Mouse (Mus musculus) liver, postnatal 0 days (tissue): ENCODE measurements at regions not wholly inside any gene's neighbourhood (a gene's known extent, or its start where the extent isn't known, plus 50 kb on each side); places are given as distances from the start of the nearest gene placed in this dataset.

ENCODE experiments used
- ATAC-seq: fragments of 200-750 bp; cut with Nextera tagmentation; 2 replicates; pipeline ENCODE4 v1.8.0; 2017; ENCODE audit warnings: mild to moderate bottlenecking, moderate library complexity
- DNase-seq: peaks from one replicate; pipeline ENCODE4 v3.0.0-alpha.2; 2016
- H3K27ac ChIP-seq: fragments of 300-500 bp; sonication (generic); 2 replicates; pipeline ENCODE4 v1.5.1; 2014; ENCODE audit warnings: antibody characterized with exemption, moderate library complexity, mild to moderate bottlenecking, low read depth
- H3K27me3 ChIP-seq: fragments of 300-500 bp; sonication (generic); 2 replicates; pipeline ENCODE4 v1.6.1; 2014; ENCODE audit warnings: low read length, control low read depth, mixed read lengths; ENCODE audit not compliant: insufficient read depth
- H3K36me3 ChIP-seq: fragments of 300-500 bp; sonication (generic); replicated peaks from 2 replicates; pipeline ENCODE4 v1.6.1; 2014; ENCODE audit warnings: mild to moderate bottlenecking, control low read depth, low read length, moderate library complexity, mixed read lengths; ENCODE audit not compliant: insufficient read depth
- H3K4me1 ChIP-seq: fragments of 300-500 bp; sonication (generic); 2 replicates; pipeline ENCODE4 v1.6.1; 2014; ENCODE audit warnings: antibody characterized with exemption, mild to moderate bottlenecking, control low read depth; ENCODE audit not compliant: insufficient read depth
- H3K4me2 ChIP-seq: fragments of 300-500 bp; sonication (generic); 2 replicates; pipeline ENCODE4 v1.6.1; 2014; ENCODE audit warnings: low read depth, mild to moderate bottlenecking, low read length, moderate library complexity, mixed read lengths
- H3K4me3 ChIP-seq: fragments of 300-500 bp; sonication (generic); 2 replicates; pipeline ENCODE4 v1.5.1; 2014; ENCODE audit warnings: low read depth, low read length
- H3K9ac ChIP-seq: fragments of 300-500 bp; sonication (generic); replicated peaks from 2 replicates; pipeline ENCODE4 v1.6.1; 2014; ENCODE audit warnings: mild to moderate bottlenecking, moderate library complexity
- H3K9me3 ChIP-seq: fragments of 300-500 bp; sonication (generic); 2 replicates; pipeline ENCODE4 v1.6.1; 2016; ENCODE audit warnings: mild to moderate bottlenecking, control low read depth, low read length, mixed read lengths
- CTCF ChIP-seq: sonication (generic); IDR thresholded peaks from 2 replicates; pipeline ENCODE4 v1.5.1; 2016; ENCODE audit warnings: antibody characterized with exemption, low read depth
- EP300 ChIP-seq: IDR thresholded peaks from 2 replicates; pipeline ENCODE4 v1.6.1; 2016; ENCODE audit warnings: antibody characterized with exemption, low read depth, mild to moderate bottlenecking
- WGBS: fragments of 180-500 bp; shearing (Covaris S2); extraction: QIAGEN DNeasy Blood & Tissue Kit; methylation state at CpG from one replicate; pipeline ENCODE4 v1.1.7; 2014; ENCODE audit not compliant: insufficient replicate concordance; 5-methylcytosine and 5-hydroxymethylcytosine counted together

DNA sequence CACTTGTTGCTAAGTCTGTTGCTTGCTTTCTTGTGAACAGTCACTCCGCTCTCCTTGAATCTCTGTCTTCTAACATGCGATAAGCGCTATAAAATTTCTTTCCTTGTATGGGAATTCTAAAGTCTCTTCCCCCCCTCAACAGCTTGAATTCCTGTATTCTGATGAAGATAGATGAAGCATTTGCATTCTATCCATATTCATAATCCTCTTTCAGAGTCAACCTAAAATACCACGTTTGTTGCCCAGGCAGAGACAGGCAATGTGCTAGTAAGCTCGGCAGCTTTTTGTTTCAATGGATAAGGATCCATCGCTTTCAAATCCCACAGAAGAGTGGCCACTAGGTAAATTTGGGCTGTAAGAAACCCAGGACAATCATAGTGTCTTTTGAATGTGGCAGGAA, 268.5 kb upstream of the Adgrl2 start:
- no peak overlapping the region for H3K4me3 ChIP-seq
- no peak overlapping the region for H3K4me2 ChIP-seq
- no peak overlapping the region for H3K27ac ChIP-seq
- no peaks in the 10 kb centered on the region for H3K27me3 ChIP-seq
- no peak overlapping the region for H3K9ac ChIP-seq
- TF ChIP-seq CTCF (no peak), EP300 (no peak)
- no peaks in the 10 kb centered on the region for H3K9me3 ChIP-seq
- WGBS: 83% methylated on average over 6 of the region's 6 CpGs
- H3K36me3 ChIP-seq: no peaks in the 10 kb centered on the region
- ATAC-seq (no peak), DNase-seq (no peak)
- H3K4me1 ChIP-seq: no peaks in the 10 kb centered on the region

DNA sequence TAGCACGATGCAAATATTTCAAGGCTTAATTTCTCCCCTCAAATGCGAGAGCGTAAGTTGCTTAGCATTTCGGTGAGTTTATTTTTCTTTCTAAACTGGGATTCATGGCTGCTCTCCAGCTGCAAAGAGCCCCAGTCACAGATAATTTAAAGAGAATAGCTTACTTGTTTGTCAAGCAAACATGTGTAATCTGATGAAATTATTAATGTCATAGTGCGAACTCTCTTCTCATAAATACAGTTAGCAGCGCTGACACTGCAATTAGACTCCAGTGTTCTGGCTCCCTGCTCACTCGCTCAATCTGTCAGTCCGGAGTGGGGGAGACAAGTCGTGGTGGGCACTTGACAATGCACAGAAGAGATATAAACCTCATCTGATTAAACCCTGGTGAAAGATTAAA, 266.5 kb upstream of the Adgrl2 start:
- ATAC-seq (no peak), DNase-seq (no peak)
- no peak for TF ChIP-seq CTCF
- TF ChIP-seq EP300: no peak
- Histone ChIP-seq H3K27ac (no peak overlapping the region), H3K4me1 (no peaks in the 10 kb centered on the region), H3K9me3 (no peaks in the 10 kb centered on the region), H3K4me2 (no peak overlapping the region), H3K36me3 (no peaks in the 10 kb centered on the region), H3K9ac (no peak overlapping the region), H3K4me3 (no peak overlapping the region), H3K27me3 (no peaks in the 10 kb centered on the region)
- 69% methylated on average over 9 of the region's 9 CpGs for WGBS

DNA sequence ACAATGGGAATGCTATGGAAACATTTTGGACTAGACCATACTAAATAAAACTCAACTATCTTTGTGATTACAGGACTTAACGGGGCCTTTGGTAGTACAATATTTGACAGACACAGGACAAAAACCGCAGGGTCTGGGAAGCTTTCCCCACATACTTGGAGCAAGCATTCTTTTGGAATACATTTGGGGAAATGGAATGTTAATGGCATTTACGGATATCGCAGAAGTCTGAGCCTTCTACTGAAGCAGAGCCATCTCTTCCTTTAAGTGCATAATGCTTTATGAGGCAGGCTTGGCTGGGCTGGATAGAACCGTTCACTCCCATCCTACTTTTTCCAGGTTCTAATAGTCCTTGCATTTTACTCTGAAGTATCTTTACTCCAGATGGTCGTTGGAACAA, 262.7 kb upstream of the Adgrl2 start:
- H3K4me1 ChIP-seq: no peaks in the 10 kb centered on the region
- TF ChIP-seq CTCF: no peak
- no peak for TF ChIP-seq EP300
- H3K9me3 ChIP-seq: no peaks in the 10 kb centered on the region
- DNase-seq (no peak), ATAC-seq (no peak)
- no peak overlapping the region for H3K27ac ChIP-seq
- no peaks in the 10 kb centered on the region for H3K27me3 ChIP-seq
- no peak overlapping the region for H3K4me2 ChIP-seq
- 76% methylated on average over 6 of the region's 6 CpGs for WGBS
- no peak overlapping the region for H3K9ac ChIP-seq
- H3K36me3 ChIP-seq: no peaks in the 10 kb centered on the region
- H3K4me3 ChIP-seq: no peak overlapping the region

DNA sequence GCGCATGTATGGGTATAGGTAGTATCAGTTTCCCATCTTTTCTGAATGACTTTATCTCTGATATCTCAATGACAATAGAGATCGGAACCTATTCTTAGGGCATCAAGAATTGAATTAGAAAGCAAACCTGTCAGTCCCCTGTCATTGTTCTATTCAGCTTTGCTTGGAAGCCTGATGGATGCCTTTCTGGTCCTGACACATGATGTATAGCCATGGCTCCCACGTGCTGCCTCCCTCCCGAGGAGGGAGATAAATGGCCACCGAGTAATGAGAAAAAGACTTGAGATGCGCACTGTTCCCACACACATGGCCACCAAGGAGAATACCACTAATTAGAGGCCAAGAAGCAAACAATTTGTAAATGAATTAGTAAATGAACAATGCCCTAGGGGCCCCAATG, 261.8 kb upstream of the Adgrl2 start:
- 84% methylated on average over 6 of the region's 6 CpGs for WGBS
- no peak overlapping the region for H3K4me3 ChIP-seq
- no peaks in the 10 kb centered on the region for H3K27me3 ChIP-seq
- H3K27ac ChIP-seq: no peak overlapping the region
- H3K9me3 ChIP-seq: no peaks in the 10 kb centered on the region
- TF ChIP-seq CTCF (no peak), EP300 (no peak)
- no peaks in the 10 kb centered on the region for H3K4me1 ChIP-seq
- no peak overlapping the region for H3K4me2 ChIP-seq
- ATAC-seq (no peak), DNase-seq (no peak)
- no peak overlapping the region for H3K9ac ChIP-seq
- H3K36me3 ChIP-seq: no peaks in the 10 kb centered on the region

GRCm38 (mm10) chr3:149247626-149247987, 257.3 kb upstream of the Adgrl2 start:
- TF ChIP-seq CTCF (no peak), EP300 (no peak)
- 71% methylated on average over 6 of the region's 6 CpGs for WGBS
- no peak overlapping the region for H3K4me3 ChIP-seq
- no peak overlapping the region for H3K27ac ChIP-seq
- no peak overlapping the region for H3K9ac ChIP-seq
- no peaks in the 10 kb centered on the region for H3K9me3 ChIP-seq
- no peak for DNase-seq
- H3K36me3 ChIP-seq: no peaks in the 10 kb centered on the region
- H3K4me1 ChIP-seq: no peaks in the 10 kb centered on the region
- no peaks in the 10 kb centered on the region for H3K27me3 ChIP-seq
- H3K4me2 ChIP-seq: no peak overlapping the region
- no peak for ATAC-seq

DNA sequence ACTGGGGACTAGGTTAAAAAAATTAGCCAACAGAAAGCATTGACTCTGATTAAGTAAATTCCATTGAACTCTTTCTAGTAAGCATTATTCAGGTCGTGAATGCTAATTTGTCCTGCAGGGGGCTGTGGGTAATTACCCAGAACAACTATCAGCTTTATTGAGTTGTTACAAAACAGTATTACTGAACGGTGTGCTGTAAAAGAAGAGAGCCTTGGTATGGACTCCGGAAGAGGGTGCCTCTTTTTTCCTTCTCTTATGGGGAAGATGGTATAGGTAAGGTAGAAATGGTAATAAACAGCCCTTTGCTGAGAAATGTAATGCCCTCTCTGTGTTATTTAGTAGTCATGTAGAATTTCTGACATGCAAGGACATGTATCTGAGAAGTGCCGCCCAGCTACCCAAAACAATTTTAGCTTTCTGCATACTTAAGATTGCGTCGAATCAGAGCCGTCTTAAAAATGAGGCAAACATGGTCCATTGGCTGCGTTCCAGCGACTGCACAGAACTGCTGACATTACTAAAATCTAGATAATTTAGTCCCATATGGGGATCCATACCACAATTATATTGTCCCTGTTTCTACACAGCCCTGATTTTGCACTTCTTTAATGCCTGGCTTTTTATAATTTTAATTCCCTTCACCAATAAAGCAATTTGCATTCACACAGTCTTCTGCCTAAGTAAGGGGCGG, 256.7 kb upstream of the Adgrl2 start:
- 74% methylated on average over 10 of the region's 10 CpGs for WGBS
- Histone ChIP-seq H3K27me3 (no peaks in the 10 kb centered on the region), H3K4me2 (no peak overlapping the region), H3K27ac (no peak overlapping the region), H3K4me3 (no peak overlapping the region), H3K4me1 (no peaks in the 10 kb centered on the region), H3K9ac (no peak overlapping the region), H3K9me3 (no peaks in the 10 kb centered on the region), H3K36me3 (no peaks in the 10 kb centered on the region)
- ATAC-seq (no peak), DNase-seq (no peak)
- no peak for TF ChIP-seq CTCF
- TF ChIP-seq EP300: no peak

DNA sequence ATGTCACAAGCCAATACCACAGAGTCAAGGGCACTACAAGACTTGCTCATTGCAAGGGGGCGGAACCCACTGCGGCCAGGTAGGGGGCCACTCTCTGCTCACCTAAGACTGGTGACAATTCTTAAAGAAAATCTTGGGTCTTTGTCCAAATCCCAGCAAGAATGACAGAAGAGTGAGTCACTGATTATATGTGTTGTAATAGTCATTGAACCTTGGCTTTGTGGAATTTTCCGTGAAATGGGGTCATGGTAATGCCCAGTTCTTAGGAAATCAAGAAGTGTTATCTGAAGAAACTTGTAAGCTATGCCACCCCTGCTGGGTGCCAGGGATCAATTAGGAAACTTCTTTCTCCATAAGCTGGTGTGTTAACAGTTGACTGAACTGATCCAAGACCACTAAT, 249.3 kb upstream of the Adgrl2 start:
- H3K36me3 ChIP-seq: no peaks in the 10 kb centered on the region
- H3K9ac ChIP-seq: no peak overlapping the region
- no peak overlapping the region for H3K4me3 ChIP-seq
- no peak for ATAC-seq
- H3K27me3 ChIP-seq: no peaks in the 10 kb centered on the region
- no peak overlapping the region for H3K4me2 ChIP-seq
- WGBS: 81% methylated on average over 3 of the region's 3 CpGs
- TF ChIP-seq CTCF (no peak), EP300 (no peak)
- peaks cover 3% of the 10 kb centered on the region; the same call in 1 of the 2 replicates for H3K4me1 ChIP-seq
- H3K27ac ChIP-seq: no peak overlapping the region
- H3K9me3 ChIP-seq: no peaks in the 10 kb centered on the region
- no peak for DNase-seq
